Comparison of ENCODE assay signal across 9 mouse cellular contexts in genomic region chr8:119708878-119709702, GRCm38 (mm10). TPM values are rescaled to one million over a fixed set of nuclear protein-coding genes. Genes with fewer than 3 reads are reported as not detected.
DNase-seq lines count a peak whose midpoint lies in the region; ATAC-seq and TF ChIP-seq lines count a peak whose summit lies in the region.
"Had no signal": no experiment of that assay in that cellular context is flagged by ENCODE, and none has a peak within 500 bp of the region (broad histone marks: within the 10 kb centered on the region; RNA-seq: fewer than 3 reads in every experiment).

No protein-coding gene starts in this region.

- no peak overlapping the region for H3K9ac ChIP-seq in lung, postnatal 0 days (replicated peaks; ENCODE audit: low read depth)
- no peak overlapping the region for H3K9ac ChIP-seq in heart, postnatal 0 days (replicated peaks; ENCODE audit: low read depth, low read length)
- H3K9ac ChIP-seq in midbrain, embryonic 14.5 days (replicated peaks; ENCODE audit: low read length) = no peak overlapping the region

- peak; percentile 52 for ATAC-seq in lung, postnatal 0 days
- peak; percentile 51; the same call in 1 of the 2 replicates for ATAC-seq in heart, postnatal 0 days (ENCODE audit: insufficient read depth, low read depth)
- no peak for ATAC-seq in midbrain, embryonic 14.5 days (ENCODE audit: low FRiP score, low TSS enrichment)

- peaks cover under 1% of the 10 kb centered on the region for H3K4me1 ChIP-seq in lung, postnatal 0 days (ENCODE audit: insufficient read depth, low read depth, low read length)
- H3K4me1 ChIP-seq in brown adipose tissue, adult 24 weeks (ENCODE audit: control insufficient read depth, insufficient read depth, insufficient read length, low read length) = no peaks in the 10 kb centered on the region
- no peaks in the 10 kb centered on the region for H3K4me1 ChIP-seq in heart, postnatal 0 days (ENCODE audit: control insufficient read depth, insufficient read depth)
- peaks cover 3% of the 10 kb centered on the region; the same call in 1 of the 2 replicates for H3K4me1 ChIP-seq in midbrain, embryonic 14.5 days (ENCODE audit: control insufficient read depth, insufficient read depth, low read length)

- no peaks in the 10 kb centered on the region for H3K27me3 ChIP-seq in lung, postnatal 0 days (replicated peaks; ENCODE audit: insufficient read depth, low read length)
- no peaks in the 10 kb centered on the region for H3K27me3 ChIP-seq in heart, postnatal 0 days (ENCODE audit: control insufficient read depth, insufficient read depth, low read length)
- H3K27me3 ChIP-seq in midbrain, embryonic 14.5 days (ENCODE audit: control insufficient read depth, insufficient read depth, low read length) = no peaks in the 10 kb centered on the region

- no peak for TF ChIP-seq CTCF in lung, postnatal 0 days (IDR thresholded peaks at IDR 0.05)
- no peak for TF ChIP-seq CTCF in heart, postnatal 0 days (IDR thresholded peaks at IDR 0.05; ENCODE audit: low read depth)
- TF ChIP-seq CTCF in left cerebral cortex, adult 2 months (IDR thresholded peaks at IDR 0.05) = no peak

- no peak overlapping the region for H3K4me3 ChIP-seq in lung, postnatal 0 days (ENCODE audit: low read depth, low read length)
- H3K4me3 ChIP-seq in brown adipose tissue, adult 24 weeks (ENCODE audit: insufficient read depth, low read depth, low read length) = no peak overlapping the region
- H3K4me3 ChIP-seq in heart, postnatal 0 days (ENCODE audit: low read depth, low read length) = no peak overlapping the region
- no peak overlapping the region for H3K4me3 ChIP-seq in midbrain, embryonic 14.5 days (replicated peaks; ENCODE audit: low read depth, low read length)
- no peak overlapping the region for H3K4me3 ChIP-seq in left cerebral cortex, adult 2 months

- H3K27ac ChIP-seq in lung, postnatal 0 days (ENCODE audit: low read length) = peak overlapping the region; percentile 28
- H3K27ac ChIP-seq in brown adipose tissue, adult 24 weeks (replicated peaks; ENCODE audit: low read depth, low read length) = 0 out of 2 replicates have a peak overlapping the region, but pooled peaks have one; percentile 5
- no peak overlapping the region for H3K27ac ChIP-seq in heart, postnatal 0 days (ENCODE audit: low read depth)
- no peak overlapping the region for H3K27ac ChIP-seq in midbrain, embryonic 14.5 days (replicated peaks; ENCODE audit: low read depth, low read length)
- no peak overlapping the region for H3K27ac ChIP-seq in left cerebral cortex, adult 2 months

- 50% methylated on average over 14 of the region's 14 CpGs for WGBS in lung, postnatal 0 days
- 59% methylated on average over 14 of the region's 14 CpGs for WGBS in heart, postnatal 0 days
- WGBS in midbrain, embryonic 14.5 days = 70% methylated on average over 14 of the region's 14 CpGs

- no peak overlapping the region for H3K4me2 ChIP-seq in lung, postnatal 0 days (replicated peaks; ENCODE audit: low read depth, low read length)
- H3K4me2 ChIP-seq in heart, postnatal 0 days (ENCODE audit: low read depth, low read length) = no peak overlapping the region
- no peak overlapping the region for H3K4me2 ChIP-seq in midbrain, embryonic 14.5 days (ENCODE audit: low read length)

- TF ChIP-seq EP300 in lung, postnatal 0 days (IDR thresholded peaks at IDR 0.05) = no peak
- no peak for TF ChIP-seq EP300 in heart, postnatal 0 days (IDR thresholded peaks at IDR 0.05; ENCODE audit: low read depth)

- no peaks in the 10 kb centered on the region for H3K9me3 ChIP-seq in lung, postnatal 0 days (ENCODE audit: low read length)
- no peaks in the 10 kb centered on the region for H3K9me3 ChIP-seq in heart, postnatal 0 days (replicated peaks; ENCODE audit: control insufficient read depth, low read length)
- no peaks in the 10 kb centered on the region for H3K9me3 ChIP-seq in midbrain, embryonic 14.5 days (ENCODE audit: control insufficient read depth, low read length)

- peak; percentile 55 for DNase-seq in lung, postnatal 0 days (ENCODE audit: low spot score)
- DNase-seq in lung, postnatal 4 days = no peak
- no peak for DNase-seq in heart, postnatal 0 days (ENCODE audit: low spot score)
- DNase-seq in midbrain, embryonic 14.5 days = peak; percentile 49
- no peak for DNase-seq in cerebellum, adult 9-11 months
- no peak for DNase-seq in left cerebral cortex, adult 2 months (ENCODE audit: extremely low spot score in 1 of 2, low spot score in 2 of 2)
- no peak for DNase-seq in ovary, postnatal 14 days (ENCODE audit: low spot score)

- intact Hi-C loops in left cerebral cortex, adult 2 months (cut with DNase I) = no loop called here

- no peaks in the 10 kb centered on the region for H3K36me3 ChIP-seq in lung, postnatal 0 days (ENCODE audit: insufficient read depth, low read length)
- H3K36me3 ChIP-seq in heart, postnatal 0 days (replicated peaks; ENCODE audit: control insufficient read depth, insufficient read depth, low read length) = no peaks in the 10 kb centered on the region
- no peaks in the 10 kb centered on the region for H3K36me3 ChIP-seq in midbrain, embryonic 14.5 days (ENCODE audit: control insufficient read depth, insufficient read depth, low read length)

RNA-seq across cellular contexts. Expression of gene Atp2c2, which starts 9.3 kb away (rescaled TPM):
- polyA plus RNA-seq in lung, postnatal 0 days (2015; fragmentation: Nextera tagmentation; extraction: Ambion mirVana) = 1.5 and 2.1 TPM in 2 replicates
- polyA plus RNA-seq in brown adipose tissue, adult 24 weeks (2012; ENCODE audit: insufficient read depth, insufficient read length, missing spikeins) = not detected in 2 replicates
- not detected in 2 replicates for total RNA-seq in heart, postnatal 0 days (2014; rRNA removed; ENCODE audit: low replicate concordance)
- polyA plus RNA-seq in heart, postnatal 0 days (2015; fragmentation: Nextera tagmentation; extraction: Ambion mirVana) = 0.12 and 0.21 TPM in 2 replicates
- 0.08 and 0.11 TPM in 2 replicates for polyA plus RNA-seq in midbrain, embryonic 14.5 days (2014; fragmentation: Nextera tagmentation; extraction: Ambion mirVana)
- total RNA-seq in left cerebral cortex, adult 2 months (2021) = 1 to 10 TPM; 1.8 to 2.3 TPM
- total RNA-seq: neutrophil, adult 5-6 weeks had no signal

RNA-seq across cellular contexts. Expression of gene Wfdc1, which starts 42.9 kb away (rescaled TPM):
- 130 and 164 TPM in 2 replicates for polyA plus RNA-seq in lung, postnatal 0 days (2015; fragmentation: Nextera tagmentation; extraction: Ambion mirVana)
- polyA plus RNA-seq in brown adipose tissue, adult 24 weeks (2012; ENCODE audit: insufficient read depth, insufficient read length, missing spikeins) = 1.7 and 3.0 TPM in 2 replicates
- 44.1 and 55.0 TPM in 2 replicates for total RNA-seq in heart, postnatal 0 days (2014; rRNA removed; ENCODE audit: low replicate concordance)
- 21.0 and 22.4 TPM in 2 replicates for polyA plus RNA-seq in heart, postnatal 0 days (2015; fragmentation: Nextera tagmentation; extraction: Ambion mirVana)
- polyA plus RNA-seq in midbrain, embryonic 14.5 days (2014; fragmentation: Nextera tagmentation; extraction: Ambion mirVana) = 2.3 and 3.4 TPM in 2 replicates
- 10 to 100 TPM in 1 of 2 experiments, 1 to 10 TPM in 1; 9.7 to 10.6 TPM for total RNA-seq in left cerebral cortex, adult 2 months (2021)
- total RNA-seq: neutrophil, adult 5-6 weeks had no signal

Comparison
In these comparisons a context has a peak if more than half of its experiments do, and no peak if none do; other contexts are left out.
1. DNase-seq: peak in lung, postnatal 0 days (single experiment) and midbrain, embryonic 14.5 days (single experiment); none in lung, postnatal 4 days (0 of 2), heart, postnatal 0 days (single experiment), cerebellum, adult 9-11 months (single experiment), left cerebral cortex, adult 2 months (0 of 2) and ovary, postnatal 14 days (single experiment).
2. H3K27ac ChIP-seq: peak in lung, postnatal 0 days (single experiment) and brown adipose tissue, adult 24 weeks (single experiment); none in heart, postnatal 0 days (single experiment), midbrain, embryonic 14.5 days (single experiment) and left cerebral cortex, adult 2 months (single experiment).